Mouse (Mus musculus) bone marrow, adult 2 months (tissue): ENCODE results near the gene Chrm4.

ENCODE experiments used
- CTCF ChIP-seq: fragments of 200-500 bp; IDR thresholded peaks from 2 replicates; pipeline ENCODE4 v1.5.1; 2011; ENCODE audit warnings: low read length, control low read depth; ENCODE audit not compliant: control insufficient read depth, insufficient read depth
- POLR2A ChIP-seq: fragments of 200-500 bp; IDR thresholded peaks from 2 replicates; pipeline ENCODE4 v1.6.1; 2011; ENCODE audit warnings: low read depth, mild to moderate bottlenecking, control low read depth, low read length, borderline replicate concordance; ENCODE audit not compliant: control insufficient read depth

DNA sequence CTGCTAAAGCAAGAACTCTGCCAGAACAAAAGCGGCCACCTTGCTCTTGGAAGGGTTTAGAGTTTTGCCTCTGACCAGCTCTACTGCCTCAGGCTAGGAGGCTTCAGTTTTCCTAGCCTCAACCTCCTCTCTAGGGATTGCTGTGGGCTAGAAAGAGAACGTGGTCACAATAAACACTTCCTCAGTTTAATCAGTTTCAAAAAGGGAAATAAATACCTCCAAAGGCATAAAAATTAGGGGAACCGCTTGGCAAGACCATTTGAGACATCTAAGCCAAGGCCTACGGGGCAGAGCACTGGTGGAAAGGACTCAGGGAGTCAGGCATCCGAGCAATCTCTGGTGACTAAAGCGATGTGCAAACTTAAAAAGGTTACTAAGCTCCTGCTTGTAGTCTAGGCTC is 28.8 kb downstream of the Chrm4 start:
- TF ChIP-seq POLR2A (no peak), CTCF (no peak)
